Mouse (Mus musculus) 416B (cell line): Measurements from ENCODE around the gene Bbs10.
A peak's percentile ranks its signal among the peaks of the same experiment; 100 is the strongest.

ENCODE experiments used
- DNase-seq: peaks from one replicate; pipeline ENCODE4 v3.0.0; 2011; ENCODE audit warnings: low read depth

The Bbs10 gene

GRCm38 (mm10) chr10:111298140-111299098 lies at the start of gene Bbs10:
TSS of gene Bbs10 (plus strand) at chr10:111298679.
- DNase-seq: peak; percentile 96

- no peak for DNase-seq
These were observed 48.3 kb upstream of the Bbs10 start for GRCm38 (mm10) chr10:111250192-111250591.

GRCm38 (mm10) chr10:111251666-111252065 lies 46.8 kb upstream of the Bbs10 start:
- DNase-seq: no peak

- no peak for DNase-seq
These were observed 43.3 kb upstream of the Bbs10 start for GRCm38 (mm10) chr10:111255228-111255627.

- peak; percentile 52 for DNase-seq
These were observed 42.3 kb upstream of the Bbs10 start for GRCm38 (mm10) chr10:111256156-111256555.

- peak; percentile 45 for DNase-seq
These were observed 41.1 kb upstream of the Bbs10 start for GRCm38 (mm10) chr10:111257358-111257757.

GRCm38 (mm10) chr10:111258256-111258655 lies 40.2 kb upstream of the Bbs10 start:
- no peak for DNase-seq

GRCm38 (mm10) chr10:111271687-111272086 lies 26.8 kb upstream of the Bbs10 start:
- DNase-seq: no peak

- no peak for DNase-seq
These were observed 25.6 kb upstream of the Bbs10 start for GRCm38 (mm10) chr10:111272905-111273304.

GRCm38 (mm10) chr10:111273463-111274088 lies 24.9 kb upstream of the Bbs10 start:
- DNase-seq: peak; percentile 31

GRCm38 (mm10) chr10:111275822-111276221 lies 22.7 kb upstream of the Bbs10 start:
- no peak for DNase-seq

GRCm38 (mm10) chr10:111297631-111298030 lies 848 bp upstream of the Bbs10 start:
- peak; percentile 57 for DNase-seq

GRCm38 (mm10) chr10:111299591-111299990 lies 1.1 kb downstream of the Bbs10 start:
- DNase-seq: peak; percentile 53

- DNase-seq: no peak
These were observed 2.6 kb downstream of the Bbs10 start for GRCm38 (mm10) chr10:111301041-111301440.

GRCm38 (mm10) chr10:111302486-111302885 lies 4.0 kb downstream of the Bbs10 start:
- DNase-seq: no peak

GRCm38 (mm10) chr10:111308850-111309501 lies 10.5 kb downstream of the Bbs10 start:
- no peak for DNase-seq

- no peak for DNase-seq
These were observed 14.8 kb downstream of the Bbs10 start for GRCm38 (mm10) chr10:111313282-111313681.

GRCm38 (mm10) chr10:111314636-111315395 lies 16.3 kb downstream of the Bbs10 start:
- DNase-seq: no peak

GRCm38 (mm10) chr10:111315940-111316339 lies 17.5 kb downstream of the Bbs10 start:
- DNase-seq: no peak

GRCm38 (mm10) chr10:111318021-111318420 lies 19.5 kb downstream of the Bbs10 start:
- no peak for DNase-seq

GRCm38 (mm10) chr10:111318805-111319500 lies 20.5 kb downstream of the Bbs10 start:
- no peak for DNase-seq
